Mouse (Mus musculus) testis, postnatal 14 days (tissue): ENCODE measurements at regions not wholly inside any gene's neighbourhood (a gene's known extent, or its start where the extent isn't known, plus 50 kb on each side); places are given as distances from the start of the nearest gene placed in this dataset.
A peak's percentile ranks its signal among the peaks of the same experiment; 100 is the strongest.

Experiments
- DNase-seq: peaks from one replicate; pipeline ENCODE4 v3.0.0; 2021; ENCODE audit warnings: low spot score

DNA sequence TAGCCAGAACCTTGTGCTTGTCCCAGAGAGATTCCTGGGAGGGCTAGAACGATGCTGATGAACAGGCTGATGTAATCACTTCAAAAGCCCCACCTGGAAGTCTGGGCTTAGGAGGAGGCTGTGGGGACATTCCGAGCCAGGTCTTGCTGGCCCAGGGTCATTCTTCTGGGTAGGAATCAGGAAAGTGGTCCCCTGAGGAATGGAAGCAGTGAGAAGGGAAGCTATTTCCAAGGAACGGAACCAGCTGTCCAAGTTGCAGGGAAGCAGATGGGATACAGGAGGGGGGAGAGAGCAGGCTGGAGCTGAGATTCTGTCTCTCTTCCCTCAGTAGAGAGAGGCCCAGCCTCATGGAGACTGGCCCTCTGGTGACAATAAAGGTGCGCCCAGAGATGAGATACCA, 243.9 kb downstream of the Tcf7l2 start:
- peak; percentile 33 for DNase-seq

DNA sequence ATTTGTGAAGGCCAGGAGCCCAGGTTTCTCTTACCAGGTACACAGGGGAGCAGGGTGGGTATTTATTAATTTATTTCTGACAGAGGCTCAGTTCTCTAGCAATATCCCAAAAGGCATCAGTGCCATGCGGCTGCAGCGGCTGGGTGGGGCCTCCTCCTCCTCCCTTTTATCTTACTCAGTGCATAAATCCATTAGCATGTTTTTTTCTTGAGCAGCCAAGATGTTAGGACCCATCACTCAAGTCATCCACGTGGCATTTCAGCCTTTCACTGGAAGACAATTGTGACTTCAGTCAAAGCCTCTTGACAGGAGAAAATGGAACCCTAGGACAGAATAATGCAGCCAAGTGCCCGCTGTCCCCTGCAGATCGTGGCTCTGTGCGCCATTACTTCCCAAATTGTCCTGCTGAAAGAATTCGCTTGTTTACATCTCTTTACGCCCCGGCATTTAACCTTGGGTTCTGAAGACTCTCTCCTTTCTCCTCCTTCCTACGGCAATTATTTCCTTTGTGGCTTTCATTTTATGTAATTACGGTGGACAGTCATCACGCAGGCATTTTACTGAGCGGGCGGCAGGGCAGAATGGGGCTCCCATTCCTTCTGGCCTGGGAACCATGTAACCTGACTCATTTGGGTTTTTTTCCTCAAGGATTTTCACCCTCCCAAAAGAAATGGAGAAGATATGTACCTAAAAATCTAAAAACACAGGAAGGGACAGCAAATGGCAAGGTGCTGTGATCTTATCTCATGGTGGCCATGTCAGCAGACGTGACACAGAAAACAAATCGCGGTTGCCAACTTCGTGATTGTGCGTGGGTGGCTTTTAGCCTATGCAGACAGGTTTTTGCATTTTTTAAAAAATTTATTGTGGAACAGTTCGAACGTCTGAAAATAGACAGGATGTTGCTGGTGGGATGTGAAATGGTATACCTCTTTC, 250.4 kb downstream of the Tcf7l2 start:
- no peak for DNase-seq

DNA sequence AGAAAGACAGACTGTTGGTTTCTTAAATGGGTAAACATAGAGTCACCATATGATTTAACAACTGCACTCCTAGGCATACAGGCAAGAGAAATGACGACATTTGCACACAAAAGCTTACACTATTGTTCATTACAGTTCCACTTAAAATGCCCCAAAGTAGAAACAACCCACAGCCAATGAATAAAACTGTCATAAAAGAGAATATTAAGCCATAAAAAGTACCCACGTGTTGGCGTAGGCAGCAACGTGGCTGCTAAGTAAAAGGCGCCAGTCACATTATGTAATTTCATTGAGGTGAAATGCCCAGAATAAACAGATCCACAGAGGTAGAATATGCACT, 251.1 kb downstream of the Tcf7l2 start:
- DNase-seq: no peak

DNA sequence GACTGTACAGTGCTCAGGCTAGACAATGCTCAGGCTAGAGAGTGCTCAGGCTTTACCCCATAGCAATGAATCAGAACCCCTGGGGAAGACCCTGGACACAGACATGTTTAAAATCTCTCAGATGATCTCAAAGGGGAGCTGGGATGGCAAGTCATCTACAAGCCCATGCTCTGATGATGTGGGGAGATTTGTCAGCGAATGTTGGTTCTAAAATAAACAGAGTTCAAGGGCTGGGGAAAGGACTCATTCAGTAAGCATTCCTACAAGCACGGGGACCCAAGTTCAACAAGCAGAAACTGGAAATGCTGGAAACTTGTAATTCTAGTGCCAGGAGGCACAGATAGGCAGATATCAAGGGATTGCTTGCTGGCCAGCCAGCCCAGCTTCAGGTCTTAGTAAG, 254.1 kb downstream of the Tcf7l2 start:
- no peak for DNase-seq

DNA sequence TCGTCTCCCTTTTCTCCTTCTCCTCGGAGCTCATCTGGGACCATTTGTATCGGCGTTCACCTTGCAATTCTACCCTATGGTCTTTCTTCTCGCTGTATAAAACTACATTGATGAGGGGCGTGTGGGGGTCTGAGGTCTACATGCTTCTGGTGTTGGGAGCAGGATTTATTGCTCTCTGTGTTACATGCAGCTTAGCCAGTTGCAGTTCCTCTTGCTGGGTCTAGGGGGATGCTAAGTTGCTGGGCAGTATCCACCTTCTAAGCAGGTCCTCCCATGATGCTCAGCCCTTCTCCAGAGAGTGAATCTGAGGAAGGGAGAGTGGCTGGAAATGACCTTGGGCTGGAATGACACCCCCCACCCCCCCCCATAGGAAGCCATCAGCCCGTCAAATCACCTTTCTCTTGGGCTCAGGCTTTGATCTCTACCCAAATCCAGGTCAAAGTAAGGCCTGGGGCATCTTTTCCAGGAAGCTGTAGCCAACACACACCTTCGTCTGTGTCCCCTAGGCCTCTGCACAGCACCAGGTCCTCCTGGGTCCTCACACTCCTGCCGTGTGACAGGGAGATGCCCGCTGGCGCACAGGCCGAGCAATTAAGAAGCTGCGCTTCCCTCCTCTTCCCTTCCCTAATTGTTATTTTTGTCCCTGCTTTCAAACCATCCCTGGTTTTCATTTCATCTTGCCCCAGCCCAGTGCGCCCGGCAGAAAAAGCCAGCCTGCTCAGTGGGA, 257.0 kb downstream of the Tcf7l2 start:
- DNase-seq: no peak

DNA sequence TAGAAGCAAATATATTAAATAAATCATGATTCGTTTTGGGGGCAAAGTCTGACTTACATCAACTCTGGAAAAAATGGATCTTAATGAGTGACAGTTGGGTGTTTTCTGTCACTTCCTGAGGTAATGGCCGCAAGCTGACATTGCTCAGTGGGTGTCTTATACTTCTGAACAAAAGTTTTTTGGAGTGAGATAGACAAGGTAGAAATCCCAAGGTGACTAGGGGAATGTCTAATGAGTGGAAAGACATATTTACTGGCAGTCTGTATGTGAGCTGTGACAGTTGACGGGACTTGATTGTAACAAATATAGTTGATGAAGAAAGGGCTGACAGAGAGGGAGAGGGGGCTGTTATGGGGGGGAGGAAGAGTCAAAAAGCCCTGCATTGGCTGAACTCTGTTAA, 257.8 kb downstream of the Tcf7l2 start:
- no peak for DNase-seq

DNA sequence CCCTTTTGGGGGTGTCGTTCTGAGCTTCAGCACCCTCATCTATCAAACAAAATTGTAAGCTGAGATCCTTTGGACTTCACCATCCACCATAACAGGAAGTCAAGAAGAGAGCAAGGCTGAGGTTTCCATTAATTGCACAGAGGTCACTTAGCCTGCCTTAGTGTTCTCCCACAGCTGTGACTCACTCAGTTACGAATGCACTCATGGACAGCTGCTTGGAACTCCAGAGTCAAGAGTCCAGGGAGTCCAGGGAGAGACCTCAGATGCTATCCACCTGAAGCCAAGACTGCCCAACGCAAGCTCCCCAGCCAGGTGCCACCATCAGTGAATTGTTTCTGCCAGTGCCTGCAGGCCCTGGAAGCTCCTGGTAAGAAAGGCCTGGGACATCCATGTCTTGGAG, 259.8 kb downstream of the Tcf7l2 start:
- DNase-seq: no peak

DNA sequence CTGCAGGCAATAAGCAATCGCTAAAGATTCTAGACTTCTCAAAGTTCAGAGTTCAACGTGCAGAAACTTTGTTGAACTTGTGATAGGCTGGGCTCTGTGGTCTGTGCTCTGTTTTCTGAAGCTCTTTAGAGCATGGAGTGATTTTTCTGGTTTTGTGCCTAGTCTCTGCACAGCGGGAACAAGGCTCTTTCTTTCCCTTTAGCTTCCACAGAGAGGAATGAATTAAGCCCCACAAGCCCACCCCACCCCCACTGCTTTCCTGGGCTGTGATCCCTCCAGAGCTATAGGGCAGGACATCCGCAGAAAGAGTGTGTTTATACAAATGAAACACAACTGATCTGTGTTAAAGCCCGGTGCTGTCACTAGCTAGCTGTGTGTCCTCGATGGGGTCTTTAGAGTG, 264.3 kb downstream of the Tcf7l2 start:
- no peak for DNase-seq

DNA sequence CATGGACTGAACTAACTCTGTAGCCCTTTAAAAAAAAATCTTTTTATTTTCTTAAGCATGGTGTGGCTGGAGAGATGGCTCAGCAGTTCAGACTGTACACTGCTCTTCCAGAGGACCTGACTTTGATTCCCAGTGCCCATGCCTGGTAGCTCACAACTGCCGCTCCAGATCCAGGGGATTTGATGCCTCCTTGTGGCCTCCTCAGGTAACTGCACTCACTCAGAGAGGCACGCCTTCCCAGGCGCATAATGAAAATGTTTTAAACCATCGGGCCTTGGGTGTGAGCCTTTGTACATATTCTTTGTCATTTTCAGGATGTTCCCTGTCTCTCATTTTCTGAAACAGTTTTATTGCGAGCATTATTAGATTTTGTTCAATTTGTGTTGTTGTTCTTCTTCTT, 265.8 kb downstream of the Tcf7l2 start:
- no peak for DNase-seq

DNA sequence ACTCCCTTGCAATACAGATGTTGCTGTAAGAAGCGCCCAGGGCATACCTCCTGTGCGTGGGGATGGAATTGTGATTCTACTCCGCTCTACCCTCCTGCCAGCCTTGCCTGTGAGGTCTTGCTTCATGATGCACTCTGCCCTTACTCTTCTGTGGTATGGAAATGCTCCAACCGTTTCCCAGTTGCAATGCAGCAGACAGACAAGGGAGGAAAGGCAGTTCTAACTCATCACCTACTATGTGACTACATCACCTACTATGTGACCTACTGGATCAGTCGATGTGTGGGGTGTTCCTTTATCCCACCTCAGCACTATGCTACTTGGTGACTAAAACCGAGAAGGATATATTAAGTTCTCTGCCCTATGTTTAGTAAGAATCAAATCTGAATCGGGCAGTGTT, 269.1 kb downstream of the Tcf7l2 start:
- no peak for DNase-seq

DNA sequence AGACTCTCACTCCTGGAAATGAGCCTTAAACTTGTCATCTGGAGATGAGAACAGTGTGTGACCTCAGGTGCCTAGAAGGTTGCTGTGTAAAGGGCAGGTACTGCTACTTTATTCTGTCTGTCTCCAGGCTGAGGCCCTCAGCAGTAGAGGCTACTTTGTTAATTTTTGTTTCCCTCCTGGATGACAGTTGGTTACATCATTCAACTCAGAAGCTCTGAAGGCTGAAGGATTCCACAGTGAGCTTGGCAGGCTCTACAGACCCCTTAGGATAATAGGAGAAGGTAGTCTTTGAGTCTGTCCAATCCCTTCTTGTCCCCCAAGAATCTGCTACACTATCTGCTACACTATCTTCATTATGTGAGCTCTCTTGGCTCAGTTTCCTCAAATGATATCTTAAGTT, 269.7 kb downstream of the Tcf7l2 start:
- no peak for DNase-seq

DNA sequence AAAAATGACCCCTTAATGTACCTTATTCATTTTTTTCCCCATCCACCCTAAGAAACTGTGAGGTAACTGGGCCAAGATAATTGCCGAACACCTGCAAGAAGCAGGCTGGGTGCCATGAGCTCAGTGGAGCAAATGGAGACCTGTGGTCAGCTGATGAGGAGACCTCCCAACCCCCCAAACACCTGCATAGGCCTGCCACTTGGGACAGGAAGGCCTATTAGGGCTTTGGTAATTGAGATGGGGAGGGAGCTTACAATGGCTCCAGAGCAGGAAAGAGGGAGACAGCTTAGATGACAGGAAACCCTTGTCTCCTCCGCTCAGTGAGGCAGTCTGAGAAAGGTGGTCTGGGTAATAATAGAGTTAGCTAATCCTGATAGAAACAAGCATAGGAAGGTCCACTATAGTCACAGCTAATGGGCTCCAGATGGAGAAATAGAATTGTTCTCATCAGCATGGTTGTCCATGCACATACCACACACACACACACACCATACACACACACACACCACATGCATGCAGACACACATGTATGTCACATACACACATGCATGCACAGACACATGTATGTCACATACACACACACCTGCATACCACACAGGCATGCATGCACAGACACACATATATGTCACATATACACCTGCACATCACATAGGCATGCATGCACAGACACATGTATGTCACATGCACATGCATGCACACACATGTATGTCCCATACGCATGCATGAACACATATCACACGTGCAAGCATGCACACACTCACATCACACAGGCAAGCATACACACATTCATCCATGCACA, 270.2 kb upstream of the Habp2 start:
- no peak for DNase-seq

DNA sequence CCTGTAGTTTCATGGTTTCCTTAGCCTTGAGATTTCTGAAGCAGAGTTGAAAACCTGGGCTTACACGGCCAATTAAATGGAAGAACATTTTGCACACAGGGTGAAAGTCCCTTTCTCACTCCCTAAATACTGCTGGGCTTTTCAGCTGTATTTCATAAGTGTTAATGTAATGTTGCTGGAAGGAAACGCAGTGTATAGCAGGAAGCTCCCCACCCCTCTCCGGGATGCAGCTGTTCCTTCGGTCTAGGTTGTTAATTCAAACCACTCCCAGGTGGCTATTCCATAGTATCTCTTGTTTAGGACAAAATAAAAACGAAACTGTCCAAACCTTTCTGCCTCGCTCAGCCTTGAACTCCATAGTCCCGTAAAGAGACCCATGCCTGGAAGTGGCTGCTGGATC, 269.4 kb upstream of the Habp2 start:
- no peak for DNase-seq

DNA sequence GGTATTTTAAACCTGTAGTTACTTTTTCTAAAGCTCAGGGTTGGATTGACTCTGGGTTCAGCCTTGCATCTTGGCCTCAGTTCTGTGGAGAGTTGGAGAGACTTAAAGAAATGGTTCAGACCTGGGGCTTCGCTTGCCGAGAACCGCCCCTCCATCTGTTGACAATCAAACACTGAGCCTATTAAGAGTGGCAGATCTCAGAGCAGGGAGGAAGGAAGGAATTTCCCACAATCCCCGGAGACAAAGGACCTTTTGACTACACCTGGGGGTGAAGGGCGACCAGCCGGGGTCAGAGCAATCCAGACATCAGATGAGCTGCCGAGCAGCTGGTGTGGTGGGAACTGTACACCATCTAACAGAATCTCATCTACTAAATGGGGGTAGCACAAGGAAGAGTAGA, 267.8 kb upstream of the Habp2 start:
- no peak for DNase-seq

DNA sequence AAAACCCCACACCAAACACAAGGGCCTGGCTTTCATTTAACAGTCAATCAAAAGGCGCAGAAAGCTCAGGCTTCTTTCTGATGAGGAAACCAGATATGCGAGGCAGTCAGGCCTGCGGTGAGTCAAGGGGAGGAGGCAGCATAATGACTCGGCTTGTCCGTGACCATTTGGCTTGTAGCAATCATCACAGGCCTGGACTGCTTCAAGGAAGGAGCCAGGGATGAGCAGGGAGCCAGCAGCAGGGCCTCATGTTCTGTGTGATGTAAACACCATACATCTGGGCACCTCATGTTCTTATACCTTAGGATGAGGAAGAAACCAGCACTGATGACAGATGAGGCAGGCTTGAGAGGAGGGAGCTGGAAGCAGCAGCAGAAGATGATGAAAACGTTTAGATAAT, 264.6 kb upstream of the Habp2 start:
- no peak for DNase-seq

DNA sequence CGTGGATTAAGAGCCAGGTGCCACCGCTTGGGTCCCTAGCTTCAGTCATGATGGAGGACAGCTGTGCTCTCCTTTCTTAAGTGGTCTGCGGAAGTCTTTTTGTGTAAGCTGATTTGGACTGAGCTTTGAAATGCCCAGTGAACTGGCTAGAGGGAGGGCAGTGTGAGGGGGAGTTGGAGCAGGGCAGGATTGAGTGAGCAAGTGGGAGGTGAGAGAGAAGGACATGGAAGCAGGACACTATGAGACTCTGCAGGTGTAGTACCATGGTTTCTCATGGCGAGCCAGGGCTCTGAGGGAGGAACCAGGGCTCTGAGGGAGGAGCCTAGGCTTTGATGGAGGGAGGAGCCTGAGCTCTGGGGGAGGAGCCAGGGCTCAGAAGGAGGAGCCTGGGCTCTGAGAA, 262.3 kb upstream of the Habp2 start:
- DNase-seq: no peak

DNA sequence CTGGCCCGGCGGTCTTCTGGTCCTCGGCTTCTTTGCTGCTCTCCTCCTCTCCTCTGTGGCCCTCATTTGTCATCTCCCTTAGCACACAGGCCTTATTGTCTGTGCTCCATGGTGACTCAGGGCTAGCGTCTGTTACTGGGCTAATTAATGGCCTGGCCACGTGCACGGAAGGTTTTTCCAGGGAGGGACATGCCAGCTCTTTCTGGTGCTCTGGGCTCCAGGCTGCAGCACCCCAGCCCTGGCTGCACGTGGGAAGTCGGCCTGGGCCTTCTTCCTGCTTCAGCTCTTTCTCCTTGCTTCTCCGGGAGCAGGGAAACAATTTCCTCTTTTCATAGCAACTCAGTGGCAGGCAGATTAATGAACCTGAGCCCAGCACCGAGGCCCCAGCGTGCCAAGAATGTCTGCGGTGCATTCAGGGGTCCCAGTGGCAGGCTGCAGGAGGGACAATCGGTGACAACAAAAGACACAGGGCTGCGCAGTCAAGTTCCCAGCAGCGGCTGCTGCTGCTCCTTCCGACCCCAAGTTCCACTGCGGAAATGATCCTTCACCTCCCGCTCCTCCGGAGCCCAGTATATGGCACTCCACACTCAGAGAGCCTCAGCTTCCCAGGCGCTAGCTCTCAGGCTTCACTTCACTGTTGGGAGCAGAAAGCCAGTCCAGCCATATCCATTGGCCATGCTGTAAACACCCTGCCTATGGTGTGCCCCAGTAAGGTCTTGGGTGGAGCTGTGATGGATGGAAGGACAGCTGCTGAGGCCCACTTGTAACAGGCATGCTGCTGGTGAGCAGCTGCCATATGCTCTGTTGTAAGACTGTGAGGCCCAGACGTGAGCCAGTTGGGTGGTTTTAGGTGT, 257.3 kb upstream of the Habp2 start:
- no peak for DNase-seq

DNA sequence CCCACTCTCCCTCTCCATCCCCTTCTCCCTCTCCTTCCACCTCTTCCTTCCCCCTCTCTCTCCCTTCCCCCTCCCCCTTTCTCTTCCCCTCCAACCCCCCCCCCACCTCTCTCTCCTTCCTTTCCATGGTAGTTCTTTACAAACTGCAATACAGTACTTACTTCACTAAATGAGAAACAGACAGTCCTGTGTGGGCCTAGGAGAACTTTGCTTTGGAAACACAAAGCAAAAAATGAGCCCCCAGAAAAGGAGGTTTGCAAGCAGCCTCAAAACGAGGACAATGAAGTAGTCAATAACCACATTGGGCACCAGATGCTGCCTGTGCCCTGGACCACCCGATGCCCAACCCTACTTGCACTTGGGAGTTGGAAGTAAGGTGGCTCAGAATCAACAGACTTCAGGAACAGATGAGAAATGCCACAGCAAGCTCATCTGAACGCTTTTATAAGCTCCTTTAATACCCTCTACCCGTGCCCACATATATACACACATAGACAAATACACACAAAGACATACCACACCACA, 256.5 kb upstream of the Habp2 start:
- DNase-seq: no peak

DNA sequence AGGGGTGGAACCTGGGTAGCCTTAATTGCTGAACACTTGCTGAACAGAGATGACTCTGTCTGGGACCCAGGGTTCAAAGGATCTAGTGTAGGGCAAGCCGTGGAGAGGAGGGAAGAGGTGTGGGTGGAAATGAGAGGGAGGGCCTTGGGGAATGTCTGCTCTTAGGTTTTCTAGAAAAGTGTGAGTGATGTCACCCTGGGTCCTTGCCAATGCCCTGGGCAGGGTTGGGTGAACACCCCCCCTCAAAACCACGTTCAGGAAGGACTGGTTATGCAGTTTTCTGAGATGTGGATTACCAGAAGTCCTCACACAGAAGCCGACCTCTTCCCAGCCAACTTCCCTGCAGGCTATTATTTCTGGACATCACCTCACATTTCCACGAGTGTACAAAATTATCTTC, 252.4 kb upstream of the Habp2 start:
- no peak for DNase-seq

DNA sequence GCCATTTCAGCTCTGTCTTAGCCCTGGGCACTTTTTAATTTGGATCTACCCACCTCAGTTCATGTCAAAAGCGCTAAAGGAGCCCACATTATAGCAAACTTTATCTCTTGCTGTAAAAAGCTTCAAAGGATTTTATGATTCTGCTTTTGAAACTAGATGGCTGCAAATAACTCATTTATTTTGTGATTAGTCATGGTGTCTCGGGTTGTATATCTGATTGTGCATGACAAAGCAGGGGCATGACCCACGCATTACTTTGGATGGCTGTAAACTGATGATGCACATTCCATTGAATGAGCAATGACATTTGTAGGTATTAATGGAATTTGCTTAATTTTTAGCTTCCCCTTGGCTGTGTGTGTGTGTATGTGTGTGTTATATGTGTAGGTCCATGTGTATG, 249.4 kb upstream of the Habp2 start:
- no peak for DNase-seq
